Mouse (Mus musculus) liver, adult 2 months (tissue): ENCODE measurements around the gene Zfp451. TPM values are rescaled to one million over a fixed set of nuclear protein-coding genes. Genes with fewer than 3 reads are reported as not detected.

Source experiments
- DNase-seq: peaks from one replicate; pipeline ENCODE4 v3.0.0-alpha.2; 2011; ENCODE audit warnings: low read depth, low spot score; ENCODE audit errors: extremely low read depth
- H3K27ac ChIP-seq: fragments of 200-500 bp; replicated peaks from 2 replicates; pipeline ENCODE4 v1.5.1; 2012; ENCODE audit warnings: low read depth, mild to moderate bottlenecking, control low read depth, inconsistent platforms, low read length; ENCODE audit not compliant: insufficient read depth
- H3K27me3 ChIP-seq: fragments of 200-500 bp; 2 replicates; pipeline ENCODE4 v1.6.1; 2012; ENCODE audit warnings: mild to moderate bottlenecking, moderate library complexity, low read length, inconsistent platforms; ENCODE audit not compliant: control insufficient read depth, insufficient read depth
- H3K36me3 ChIP-seq: fragments of 200-500 bp; 2 replicates; pipeline ENCODE4 v1.6.1; 2012; ENCODE audit warnings: low read length, inconsistent platforms; ENCODE audit not compliant: control insufficient read depth, insufficient read depth
- H3K4me1 ChIP-seq: fragments of 200-500 bp; 2 replicates; pipeline ENCODE4 v1.6.1; 2011; ENCODE audit warnings: low read length; ENCODE audit not compliant: control insufficient read depth, insufficient read depth
- H3K4me3 ChIP-seq: fragments of 200-500 bp; 2 replicates; pipeline ENCODE4 v1.5.1; 2011; ENCODE audit warnings: low read depth, mild to moderate bottlenecking, control low read depth, low read length, moderate library complexity; ENCODE audit not compliant: insufficient read depth
- H3K79me2 ChIP-seq: fragments of 200-500 bp; 2 replicates; pipeline ENCODE4 v1.6.1; 2012; ENCODE audit warnings: inconsistent platforms, mild to moderate bottlenecking, low read length, moderate library complexity; ENCODE audit not compliant: control insufficient read depth, insufficient read depth
- H3K9ac ChIP-seq: fragments of 200-500 bp; 2 replicates; pipeline ENCODE4 v1.6.1; 2012; ENCODE audit warnings: low read depth, mild to moderate bottlenecking, control low read depth, inconsistent platforms, low read length
- CTCF ChIP-seq: fragments of 200-500 bp; IDR thresholded peaks from 2 replicates; pipeline ENCODE4 v1.5.1; 2011; ENCODE audit warnings: low read depth, low read length, control low read depth
- POLR2A ChIP-seq: fragments of 200-500 bp; IDR thresholded peaks from 2 replicates; pipeline ENCODE4 v1.6.1; 2011; ENCODE audit warnings: low read length, control low read depth; ENCODE audit not compliant: insufficient read depth; ENCODE audit errors: extremely low read depth
- WGBS: fragments of 180-500 bp; shearing (Covaris S2); methylation state at CpG from one replicate; pipeline ENCODE4 v1.1.7; 2018; 5-methylcytosine and 5-hydroxymethylcytosine counted together
- polyA plus RNA-seq: library from polyadenylated mRNA; depleted of rRNA; stranded (reverse); fragments of >200 nt; gene quantifications from 2 replicates; pipeline ENCODE4 v1.2.3, GENCODE M21; 2012
- total RNA-seq: library from RNA; depleted of rRNA; stranded (reverse); fragments of >200 nt; gene quantifications from 2 replicates; pipeline ENCODE4 v1.2.3, GENCODE M21; 2014

The Zfp451 gene
- total and polyA plus RNA-seq, 2 experiments = 2.2 to 10.4 TPM

GRCm38 (mm10) chr1:33739302-33739701 is 75.1 kb downstream of the Zfp451 start:
- H3K27me3 ChIP-seq = no peaks in the 10 kb centered on the region
- H3K4me3 ChIP-seq = no peak overlapping the region
- peak; percentile 83 for TF ChIP-seq CTCF
- no peak for TF ChIP-seq POLR2A
- H3K27ac ChIP-seq = no peak overlapping the region
- DNase-seq = peak; percentile 58
- no peak overlapping the region for H3K9ac ChIP-seq
- WGBS = 23% methylated on average over 12 of the region's 12 CpGs
- H3K4me1 ChIP-seq = peaks cover 3% of the 10 kb centered on the region
- no peaks in the 10 kb centered on the region; the same call in 1 of the 2 replicates for H3K36me3 ChIP-seq
- H3K79me2 ChIP-seq = no peaks in the 10 kb centered on the region

- Histone ChIP-seq H3K27ac (no peak overlapping the region), H3K9ac (no peak overlapping the region), H3K4me3 (no peak overlapping the region), H3K4me1 (peaks cover 3% of the 10 kb centered on the region), H3K36me3 (no peaks in the 10 kb centered on the region; the same call in 1 of the 2 replicates), H3K79me2 (no peaks in the 10 kb centered on the region), H3K27me3 (no peaks in the 10 kb centered on the region)
- DNase-seq = no peak
- TF ChIP-seq CTCF (no peak), POLR2A (no peak)
- WGBS = 76% methylated on average over 11 of the region's 11 CpGs
Measured at GRCm38 (mm10) chr1:33738681-33739278, 75.6 kb downstream of the Zfp451 start.

- Histone ChIP-seq H3K4me3 (no peak overlapping the region), H3K27ac (no peak overlapping the region), H3K27me3 (no peaks in the 10 kb centered on the region), H3K9ac (no peak overlapping the region), H3K36me3 (no peaks in the 10 kb centered on the region; the same call in 1 of the 2 replicates), H3K4me1 (peaks cover 3% of the 10 kb centered on the region), H3K79me2 (no peaks in the 10 kb centered on the region)
- no peak for DNase-seq
- TF ChIP-seq CTCF (no peak), POLR2A (no peak)
- WGBS = 91% methylated on average over 11 of the region's 11 CpGs
Measured at GRCm38 (mm10) chr1:33738281-33738680, 76.1 kb downstream of the Zfp451 start.

- WGBS = 20% methylated on average over 5 of the region's 5 CpGs
- no peaks in the 10 kb centered on the region for H3K36me3 ChIP-seq
- peaks cover 2% of the 10 kb centered on the region for H3K4me1 ChIP-seq
- DNase-seq = peak; percentile 92
- H3K4me3 ChIP-seq = peak overlapping the region; percentile 47
- peak overlapping the region; percentile 92 for H3K27ac ChIP-seq
- TF ChIP-seq CTCF (no peak), POLR2A (no peak)
- H3K27me3 ChIP-seq = no peaks in the 10 kb centered on the region
- no peaks in the 10 kb centered on the region for H3K79me2 ChIP-seq
- peak overlapping the region; percentile 60; the same call in 1 of the 2 replicates for H3K9ac ChIP-seq
Measured at GRCm38 (mm10) chr1:33734001-33734685, 80.3 kb downstream of the Zfp451 start.

GRCm38 (mm10) chr1:33733044-33733443 is 81.4 kb downstream of the Zfp451 start:
- DNase-seq = no peak
- Histone ChIP-seq H3K36me3 (peaks cover 3% of the 10 kb centered on the region; the same call in 1 of the 2 replicates), H3K27me3 (no peaks in the 10 kb centered on the region), H3K79me2 (no peaks in the 10 kb centered on the region), H3K4me3 (no peak overlapping the region), H3K27ac (no peak overlapping the region), H3K9ac (no peak overlapping the region), H3K4me1 (peaks cover 2% of the 10 kb centered on the region)
- no peak for TF ChIP-seq POLR2A
- no peak for TF ChIP-seq CTCF
- 75% methylated on average over 9 of the region's 9 CpGs for WGBS

GRCm38 (mm10) chr1:33725086-33725485 is 89.3 kb downstream of the Zfp451 start:
- peaks cover 9% of the 10 kb centered on the region; the same call in 1 of the 2 replicates for H3K36me3 ChIP-seq
- no peaks in the 10 kb centered on the region for H3K27me3 ChIP-seq
- no peak for DNase-seq
- no peak for TF ChIP-seq CTCF
- no peak for TF ChIP-seq POLR2A
- WGBS = 94% methylated on average over 5 of the region's 5 CpGs
- no peaks in the 10 kb centered on the region for H3K4me1 ChIP-seq
- no peaks in the 10 kb centered on the region for H3K79me2 ChIP-seq
- no peak overlapping the region for H3K4me3 ChIP-seq
- no peak overlapping the region for H3K9ac ChIP-seq
- H3K27ac ChIP-seq = no peak overlapping the region
